Mouse (Mus musculus) liver, embryonic 14.5 days (tissue): ENCODE results near the gene Atxn1.

ENCODE experiments used
- CTCF ChIP-seq: IDR thresholded peaks from 2 replicates; pipeline ENCODE4 v1.5.1; 2016; ENCODE audit warnings: antibody characterized with exemption, low read depth, control low read depth
- EP300 ChIP-seq: IDR thresholded peaks from 2 replicates; pipeline ENCODE4 v1.6.1; 2016; ENCODE audit warnings: antibody characterized with exemption, low read depth

DNA sequence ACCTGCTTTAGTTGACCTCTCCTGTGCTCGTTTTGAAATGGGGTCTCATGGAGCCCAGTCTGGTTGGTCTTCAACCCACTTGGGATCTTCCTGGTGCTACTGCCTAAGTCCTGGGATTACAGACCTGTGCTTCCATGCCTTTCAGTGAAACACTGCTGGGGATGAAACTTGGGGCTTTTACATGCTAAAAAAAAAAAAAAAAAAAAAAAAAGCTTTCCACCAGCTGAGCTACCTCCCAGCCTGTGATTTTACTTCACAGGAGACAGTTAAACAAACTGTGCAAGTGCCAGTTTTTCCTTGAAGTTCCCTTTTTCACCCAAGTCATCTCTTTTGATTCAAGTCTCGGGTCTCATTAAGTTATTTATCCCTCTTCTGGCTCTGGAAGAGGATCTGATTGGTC lies 275.9 kb downstream of the Atxn1 start:
- TF ChIP-seq CTCF (no peak), EP300 (no peak)
